Mouse (Mus musculus) neural tube, embryonic 10.5 days (tissue): Measurements from ENCODE around the gene Jdp2.
"Not testable (repeated sequence)": the region's sequence is repeated elsewhere in the genome, so short reads cannot be mapped to it uniquely, and the experiment has no call there.

Source experiments
- DNase-seq: peaks from one replicate; pipeline ENCODE4 v3.0.0-alpha.2; 2017; ENCODE audit warnings: low spot score; ENCODE audit errors: extremely low spot score

Jdp2 gene

GRCm38 (mm10) chr12:85632321-85632720 is 33.5 kb downstream of the Jdp2 start:
- DNase-seq: no peak

- no peak for DNase-seq
These were observed 39.1 kb downstream of the Jdp2 start for GRCm38 (mm10) chr12:85637932-85638331.

- DNase-seq: no peak
These were observed 39.9 kb downstream of the Jdp2 start for GRCm38 (mm10) chr12:85638541-85639325.

GRCm38 (mm10) chr12:85639326-85640008 is 40.6 kb downstream of the Jdp2 start:
- DNase-seq: no peak

GRCm38 (mm10) chr12:85640852-85641563 is 42.2 kb downstream of the Jdp2 start:
- no peak for DNase-seq

GRCm38 (mm10) chr12:85641564-85641931 is 42.7 kb downstream of the Jdp2 start:
- DNase-seq: no peak

- DNase-seq: no peak
These were observed 44.9 kb downstream of the Jdp2 start for GRCm38 (mm10) chr12:85643735-85644134.

- DNase-seq: no peak
These were observed 46.8 kb downstream of the Jdp2 start for GRCm38 (mm10) chr12:85645664-85646063.

- DNase-seq: no peak
These were observed 48.5 kb downstream of the Jdp2 start for GRCm38 (mm10) chr12:85647346-85647745.

GRCm38 (mm10) chr12:85647955-85648354 is 49.1 kb downstream of the Jdp2 start:
- no peak for DNase-seq

GRCm38 (mm10) chr12:85659319-85659718 is 60.5 kb downstream of the Jdp2 start:
- no peak for DNase-seq

- DNase-seq: no peak
These were observed 62.0 kb downstream of the Jdp2 start for GRCm38 (mm10) chr12:85660855-85661254.

GRCm38 (mm10) chr12:85662232-85662631 is 63.4 kb downstream of the Jdp2 start:
- not testable (repeated sequence) for DNase-seq

- peak; percentile 71 for DNase-seq
These were observed 64.1 kb downstream of the Jdp2 start for GRCm38 (mm10) chr12:85662896-85663295.

- DNase-seq: no peak
These were observed 67.3 kb downstream of the Jdp2 start for GRCm38 (mm10) chr12:85666112-85666511.

GRCm38 (mm10) chr12:85667071-85667470 is 68.2 kb downstream of the Jdp2 start:
- DNase-seq: no peak

- DNase-seq: no peak
These were observed 69.9 kb downstream of the Jdp2 start for GRCm38 (mm10) chr12:85668696-85669095.

- DNase-seq: no peak
These were observed 71.3 kb downstream of the Jdp2 start for GRCm38 (mm10) chr12:85670080-85670479.

- no peak for DNase-seq
These were observed 75.1 kb downstream of the Jdp2 start for GRCm38 (mm10) chr12:85673914-85674313.

- DNase-seq: no peak
These were observed 80.3 kb downstream of the Jdp2 start for GRCm38 (mm10) chr12:85679117-85679516.

GRCm38 (mm10) chr12:85679808-85680207 is 81.0 kb downstream of the Jdp2 start:
- no peak for DNase-seq

- DNase-seq: no peak
These were observed 83.5 kb downstream of the Jdp2 start for GRCm38 (mm10) chr12:85682328-85682727.
